Mouse (Mus musculus) CH12.LX (cell line): ENCODE measurements around the gene Ttc38.
A peak's percentile ranks its signal among the peaks of the same experiment; 100 is the strongest.

Experiments used
- CTCF ChIP-seq, 2 experiments: IDR thresholded peaks in 1 of 2; conservative IDR thresholded peaks in 1 of 2; 2 replicates each; pipeline ENCODE4 v1.5.1; 2011 to 2012; ENCODE audit warnings: low read depth in 2 of 2, low read length in 2 of 2, improper control_type of control experiment in 1 of 2, inconsistent platforms in 1 of 2, mild to moderate bottlenecking in 1 of 2, moderate library complexity in 1 of 2
- EP300 ChIP-seq: IDR thresholded peaks from 2 replicates; pipeline ENCODE4 v1.6.1; 2011; ENCODE audit warnings: low read length, improper control_type of control experiment
- MXI1 ChIP-seq: IDR thresholded peaks from 2 replicates; pipeline ENCODE4 v1.6.1; 2011; ENCODE audit warnings: mild to moderate bottlenecking, low read depth, low read length, improper control_type of control experiment
- NRF1 ChIP-seq: IDR thresholded peaks from 2 replicates; pipeline ENCODE4 v1.6.1; 2014; ENCODE audit warnings: low read depth, mild to moderate bottlenecking, inconsistent platforms, low read length, improper control_type of control experiment, moderate library complexity
- USF2 ChIP-seq: conservative IDR thresholded peaks from 2 replicates; pipeline ENCODE4 v1.6.1; 2011; ENCODE audit warnings: low read depth, low read length, improper control_type of control experiment

DNA sequence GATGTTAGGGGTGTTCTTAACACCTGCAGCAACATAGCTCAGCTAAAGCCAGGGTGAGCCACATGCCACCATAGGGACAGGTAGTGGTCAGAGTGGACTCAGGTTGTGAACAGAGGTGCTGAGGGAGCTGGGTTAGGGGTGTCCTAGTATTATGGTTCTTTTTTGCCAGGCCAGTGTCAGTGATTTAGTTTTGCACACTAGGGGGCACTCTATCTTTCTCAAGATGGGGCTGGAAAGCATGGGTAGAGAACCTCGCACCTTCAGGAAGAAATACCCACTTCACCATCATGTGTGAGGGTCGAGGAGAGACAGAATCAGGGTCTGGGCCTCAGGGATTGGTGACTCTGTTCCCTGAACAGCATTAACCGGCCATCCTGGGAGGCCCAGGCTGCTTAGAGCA is 3.2 kb downstream of the Ttc38 start:
- TF ChIP-seq USF2 (no peak), NRF1 (no peak), CTCF (conservative IDR thresholded peaks at IDR 0.05 in 1 of 2, IDR thresholded peaks at IDR 0.05 in 1 of 2; ENCODE audit: low read depth in 2 of 2, low read length in 2 of 2) (peak; percentile 21 to 59; a peak in 2 of 4 replicates), MXI1 (no peak), EP300 (no peak)
